Mouse (Mus musculus): ENCODE measurements around the gene Drd1.

DNA sequence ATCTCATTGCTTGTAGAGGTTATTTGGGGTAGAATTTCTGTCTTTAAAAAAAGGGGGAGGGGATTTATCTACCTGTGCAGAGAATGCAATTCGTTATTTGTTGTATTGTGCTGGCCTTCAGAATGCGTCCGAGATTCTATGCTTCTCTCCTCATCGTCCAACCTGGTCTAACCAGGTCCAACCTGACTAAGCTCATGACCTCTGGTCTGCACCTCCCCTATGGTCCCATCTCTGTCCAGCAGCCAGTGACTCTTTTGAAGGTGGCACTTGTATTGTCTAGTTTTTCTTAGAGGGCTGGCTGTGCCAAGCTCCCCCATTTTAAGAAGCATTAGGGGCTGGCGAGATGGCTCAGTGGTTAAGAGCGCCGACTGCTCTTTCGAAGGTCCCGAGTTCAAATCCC, 15.5 kb upstream of the Drd1 start:
- no peak for TF ChIP-seq EP300 (IDR thresholded peaks at IDR 0.05; ENCODE audit: low read depth)
- TF ChIP-seq CTCF (IDR thresholded peaks at IDR 0.05; ENCODE audit: low read depth): no peak
